Mouse (Mus musculus) megakaryocyte-erythroid progenitor cell, adult 5-6 weeks (primary cell): ENCODE measurements around the gene Chchd6. TPM values are rescaled to one million over a fixed set of nuclear protein-coding genes. Genes with fewer than 3 reads are reported as not detected.

ENCODE experiments used
- ATAC-seq: replicated peaks from 2 replicates; pipeline ENCODE4 v1.8.0; 2016; ENCODE audit warnings: mild to moderate bottlenecking, inconsistent platforms; ENCODE audit not compliant: severe bottlenecking, poor library complexity, low FRiP score, low TSS enrichment
- total RNA-seq, 2 experiments: library from RNA; stranded (forward) in 1 of 2; stranded (reverse) in 1 of 2; fragments of 200-1000, 215-1000 nt in 1 of 2; fragments of >200 nt in 1 of 2; fragmentation: Nextera tagmentation in 1 of 2; gene quantifications; 2 replicates each; pipeline ENCODE4 v1.2.3; 2014 to 2017

Gene Chchd6
- total RNA-seq, 2 experiments from 2014 or later = 7.0 to 16.1 TPM

- ATAC-seq = no peak
Observed at GRCm38 (mm10) chr6:89419066-89419815, 176.2 kb downstream of the Chchd6 start.

GRCm38 (mm10) chr6:89416030-89416595, 179.3 kb downstream of the Chchd6 start:
- 0 out of 2 replicates have a peak, but pooled peaks have one; percentile 33 for ATAC-seq

GRCm38 (mm10) chr6:89415091-89415490, 180.4 kb downstream of the Chchd6 start:
- ATAC-seq = peak; percentile 14; the same call in 1 of the 2 replicates

DNA sequence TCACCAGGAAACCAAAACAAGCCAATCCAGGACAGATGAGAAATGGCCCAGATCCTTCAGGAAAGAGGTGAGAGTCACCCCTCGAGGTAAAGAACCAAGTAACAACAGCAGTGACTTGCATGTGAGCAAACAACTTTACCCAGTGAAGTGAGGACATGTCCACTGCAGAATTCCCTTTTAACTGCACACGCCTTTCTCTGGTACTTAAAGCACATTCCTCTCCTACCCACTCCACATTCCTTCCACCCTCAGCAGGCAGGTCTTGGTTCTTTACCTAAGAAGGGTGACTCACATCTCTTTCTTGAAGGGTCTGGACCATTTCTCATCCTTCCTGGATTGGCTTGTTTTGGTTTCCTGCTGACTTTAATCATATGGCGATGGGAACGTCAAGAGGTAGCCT, 181.3 kb downstream of the Chchd6 start:
- ATAC-seq = no peak

DNA sequence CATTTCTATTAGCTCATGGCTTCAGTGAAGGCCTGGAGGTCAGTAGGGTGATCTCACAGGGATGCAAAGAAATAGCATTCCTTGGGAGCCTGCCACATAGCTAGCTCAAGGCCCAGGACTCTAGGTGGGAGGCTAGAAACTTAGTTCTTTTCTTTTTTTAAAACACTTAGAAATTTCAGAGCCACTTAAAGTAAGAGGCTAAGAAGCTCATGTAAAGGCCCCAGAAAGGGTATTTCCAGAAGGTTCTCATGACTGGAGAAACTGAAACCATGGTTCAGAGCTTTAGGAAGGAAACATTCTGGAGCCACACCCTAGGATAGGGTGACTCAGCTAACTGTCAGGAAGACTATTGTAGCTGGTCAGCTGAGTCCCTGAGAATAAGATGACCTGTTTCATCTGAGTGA, 182.0 kb downstream of the Chchd6 start:
- no peak for ATAC-seq

DNA sequence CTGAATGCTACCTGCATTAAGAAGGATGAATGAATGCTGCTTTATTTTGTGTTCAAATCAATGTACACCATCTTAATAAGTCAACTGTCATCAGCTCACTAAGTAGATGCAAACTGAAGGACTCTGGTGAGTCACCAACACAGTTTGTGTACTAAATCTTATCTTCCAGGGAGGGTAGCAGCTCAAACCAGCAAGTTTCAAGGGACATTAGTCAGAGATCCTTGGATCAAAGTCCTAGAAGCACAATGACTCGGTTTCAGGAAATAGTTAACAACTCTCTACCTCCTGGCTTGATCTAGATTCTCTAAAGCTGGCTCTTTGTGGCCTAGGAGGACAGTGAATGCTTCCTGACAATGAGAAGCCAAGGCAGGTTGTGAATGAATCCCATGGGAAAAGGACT, 182.9 kb downstream of the Chchd6 start:
- ATAC-seq = no peak

GRCm38 (mm10) chr6:89409041-89409440, 186.4 kb downstream of the Chchd6 start:
- ATAC-seq = no peak

DNA sequence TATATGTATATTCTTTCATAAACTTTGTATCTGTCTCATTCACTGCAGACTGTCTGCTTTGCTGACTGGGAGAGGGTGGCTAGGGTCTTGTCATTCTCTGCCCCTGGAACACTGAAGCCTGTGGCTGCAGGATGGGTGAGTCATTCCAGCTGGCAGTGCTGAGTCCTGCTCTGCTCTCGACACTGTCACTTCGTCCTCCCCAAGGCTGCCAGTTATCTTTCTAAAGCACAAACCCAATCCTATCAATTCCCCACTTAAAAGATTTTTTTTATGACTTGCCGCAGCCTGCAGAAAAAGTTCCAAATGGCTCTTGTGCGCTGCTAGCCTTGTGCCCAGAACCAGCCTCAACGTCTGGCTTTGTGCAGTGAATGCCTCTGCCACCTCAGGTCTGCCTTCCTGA, 187.2 kb downstream of the Chchd6 start:
- 0 out of 2 replicates have a peak, but pooled peaks have one; percentile 10 for ATAC-seq

DNA sequence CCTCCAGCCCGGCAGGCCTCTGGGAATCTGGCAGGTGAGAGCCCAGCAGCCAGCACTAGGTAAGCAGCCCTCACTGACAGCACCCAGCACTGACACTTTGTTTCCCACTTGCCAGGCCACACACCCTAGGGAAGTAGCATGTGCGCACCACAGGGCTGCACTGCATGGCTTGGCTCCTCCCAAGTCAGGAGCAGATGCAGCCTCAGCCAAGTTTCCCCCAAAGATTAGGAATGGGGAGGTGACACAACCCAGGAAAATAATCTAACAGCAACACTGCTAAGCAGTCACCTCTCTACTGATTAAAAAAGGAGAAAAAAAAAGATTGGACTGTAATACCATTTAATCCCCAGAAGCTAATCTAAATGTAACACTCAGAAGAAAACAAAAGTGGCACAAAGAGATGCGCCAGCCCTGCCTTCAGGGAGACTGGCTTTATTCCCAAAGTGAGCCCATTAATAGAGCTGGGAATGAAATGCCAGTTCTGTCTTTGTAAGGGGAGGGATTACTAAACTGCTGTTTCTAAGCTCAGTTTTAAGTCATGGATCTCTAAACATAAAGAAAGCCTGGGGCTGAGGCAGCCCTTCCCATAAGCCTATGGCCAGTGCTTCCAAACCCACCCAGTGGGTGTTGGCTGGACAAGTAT, 188.1 kb downstream of the Chchd6 start:
- peak; percentile 82 for ATAC-seq

GRCm38 (mm10) chr6:89404964-89405363, 190.5 kb downstream of the Chchd6 start:
- no peak for ATAC-seq

- ATAC-seq = no peak
Observed at GRCm38 (mm10) chr6:89403257-89404225, 191.9 kb downstream of the Chchd6 start.

- no peak for ATAC-seq
Observed at GRCm38 (mm10) chr6:89402406-89402805, 193.0 kb downstream of the Chchd6 start.

- no peak for ATAC-seq
Observed at GRCm38 (mm10) chr6:89399564-89399963, 195.9 kb downstream of the Chchd6 start.

- no peak for ATAC-seq
Observed at GRCm38 (mm10) chr6:89397919-89398318, 197.5 kb downstream of the Chchd6 start.

GRCm38 (mm10) chr6:89393820-89394219, 201.6 kb downstream of the Chchd6 start:
- no peak for ATAC-seq

- no peak for ATAC-seq
Observed at GRCm38 (mm10) chr6:89392213-89392612, 203.2 kb downstream of the Chchd6 start.

- no peak for ATAC-seq
Observed at GRCm38 (mm10) chr6:89389771-89390170, 205.7 kb downstream of the Chchd6 start.

- 0 out of 2 replicates have a peak, but pooled peaks have one; percentile 38 for ATAC-seq
Observed at GRCm38 (mm10) chr6:89386956-89387355, 208.5 kb downstream of the Chchd6 start.

GRCm38 (mm10) chr6:89384699-89385098, 210.8 kb downstream of the Chchd6 start:
- no peak for ATAC-seq
